Mouse (Mus musculus) heart, postnatal 36 days (tissue): ENCODE measurements around the gene Fam167b. TPM values are rescaled to one million over a fixed set of nuclear protein-coding genes. Genes with fewer than 3 reads are reported as not detected.

Experiments
- microRNA-seq, 2 experiments: library from miRNA; unstranded; fragments of <30 nt; microRNA quantifications; one replicate each; pipeline ENCODE4 v1.2.0; 2021; ENCODE audit warnings: borderline number of aligned reads in 2 of 2
- total RNA-seq, 2 experiments: library from RNA; stranded (reverse); gene quantifications; 2 replicates each; pipeline ENCODE4 v1.2.3; 2021

Fam167b gene
- total RNA-seq, 2 experiments from 2014 or later, result 0.46 to 1.00 TPM

Small RNA genes lying within 50 kb of the gene (microRNA-seq; reads per million reads assigned to microRNA genes)
- 0 reads per million in 2 experiments for gene Mir8119

Other genes starting within 250 kb of the Fam167b start
- 10 to 100 TPM; 70.5 to 80.8 TPM for gene Rbbp4, start 243.2 kb downstream of the Fam167b start, total RNA-seq
- 10 to 100 TPM; 22.9 to 27.1 TPM for gene Zbtb8os, start 242.9 kb downstream of the Fam167b start, total RNA-seq
- 1 to 10 TPM; 3.3 to 4.1 TPM for gene Zbtb8a, start 200.4 kb downstream of the Fam167b start, total RNA-seq
- not detected for gene Zbtb8b, start 137.7 kb downstream of the Fam167b start, total RNA-seq
- 10 to 100 TPM; 50.3 to 53.8 TPM for gene Bsdc1, start 117.0 kb downstream of the Fam167b start, total RNA-seq
- not detected for gene Tssk3, start 87.5 kb downstream of the Fam167b start, total RNA-seq
- gene Fam229a, start 87.4 kb downstream of the Fam167b start, total RNA-seq, result not detected
- gene Marcksl1, start 65.0 kb downstream of the Fam167b start, total RNA-seq, result 1 to 10 TPM; 4.4 to 5.7 TPM
- 10 to 100 TPM; 17.7 to 21.1 TPM for gene Hdac1, start 35.8 kb downstream of the Fam167b start, total RNA-seq
- 1 to 10 TPM in 1 of 2 experiments, under 1 TPM in 1; 0.72 to 1.5 TPM for gene Lck, start 4.9 kb downstream of the Fam167b start, total RNA-seq
- 100 to 1,000 TPM; 125 to 129 TPM for gene Eif3i, start 22.1 kb upstream of the Fam167b start, total RNA-seq
- 10 to 100 TPM; 42.7 to 43.6 TPM for gene Tmem234, start 22.1 kb upstream of the Fam167b start, total RNA-seq
- under 1 TPM; 0.44 to 0.95 TPM for gene Dcdc2b, start 35.7 kb upstream of the Fam167b start, total RNA-seq
- 10 to 100 TPM; 14.4 to 18.7 TPM for gene Iqcc, start 40.5 kb upstream of the Fam167b start, total RNA-seq
- 10 to 100 TPM; 21.1 to 26.9 TPM for gene Ccdc28b, start 45.4 kb upstream of the Fam167b start, total RNA-seq
- 10 to 100 TPM; 23.9 to 32.0 TPM for gene Txlna, start 62.5 kb upstream of the Fam167b start, total RNA-seq
- gene Kpna6, start 94.2 kb upstream of the Fam167b start, total RNA-seq, result 10 to 100 TPM; 63.3 to 73.1 TPM
- 1 to 10 TPM; 4.1 to 4.7 TPM for gene Tmem39b, start 118.3 kb upstream of the Fam167b start, total RNA-seq
- gene Khdrbs1, start 163.8 kb upstream of the Fam167b start, total RNA-seq, result 10 to 100 TPM; 35.4 to 44.2 TPM
- 100 to 1,000 TPM; 203 to 210 TPM for gene Ptp4a2, start 232.7 kb upstream of the Fam167b start, total RNA-seq